Mouse (Mus musculus) bone marrow macrophage, adult 2 months (primary cell): ENCODE measurements at regions not wholly inside any gene's neighbourhood (a gene's known extent, or its start where the extent isn't known, plus 50 kb on each side); places are given as distances from the start of the nearest gene placed in this dataset.
"Not testable (repeated sequence)": the region's sequence is repeated elsewhere in the genome, so short reads cannot be mapped to it uniquely, and the experiment has no call there.

ENCODE experiments used
- CTCF ChIP-seq: IDR thresholded peaks from 2 replicates; pipeline ENCODE4 v1.5.1; 2012; ENCODE audit warnings: low read depth, mild to moderate bottlenecking, low read length, moderate library complexity
- POLR2A ChIP-seq: IDR thresholded peaks from 2 replicates; pipeline ENCODE4 v1.6.1; 2012; ENCODE audit warnings: mild to moderate bottlenecking, low read depth, low read length, borderline replicate concordance

DNA sequence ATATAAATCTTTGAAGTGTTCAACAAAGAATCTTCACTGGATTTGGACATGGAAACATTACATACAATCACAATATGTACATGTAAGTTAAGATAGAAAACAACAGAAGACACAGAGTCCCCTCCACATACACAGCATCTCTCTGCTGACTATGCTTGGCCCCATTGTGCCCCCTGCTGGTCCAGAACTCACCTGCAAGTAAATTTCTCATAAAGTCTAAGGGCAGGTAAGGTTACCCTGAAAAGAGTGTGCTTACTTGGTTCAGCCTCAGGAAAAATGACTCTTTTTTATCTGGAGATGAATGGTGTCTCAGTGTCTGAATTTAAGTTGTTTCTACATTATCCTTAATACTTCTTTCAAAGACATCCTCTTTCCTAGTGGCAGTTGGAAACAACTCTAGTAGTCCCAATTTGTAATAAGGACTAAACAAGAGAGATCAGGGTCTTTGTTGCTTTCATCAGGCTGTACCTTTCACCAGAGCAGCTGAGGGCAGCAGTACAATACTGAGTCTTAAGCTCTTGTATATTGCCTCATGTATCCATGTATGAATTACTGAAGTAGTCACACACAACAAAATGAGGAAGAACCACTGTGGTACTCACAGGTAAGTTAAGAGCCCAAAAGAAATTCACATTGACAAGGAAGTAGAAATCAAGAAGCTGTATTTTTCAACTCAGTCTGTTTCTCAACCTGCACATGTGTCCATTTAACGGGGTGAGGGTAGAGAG lies 538.7 kb upstream of the Zfp386 start:
- TF ChIP-seq CTCF, POLR2A: not testable (repeated sequence)
